Mouse (Mus musculus) liver (tissue): Measurements from ENCODE around the gene Gpc5.

Experiments used
- DNase-seq: peaks from one replicate; pipeline ENCODE4 v3.0.0-alpha.2; 2020; ENCODE audit warnings: mixed read lengths

The Gpc5 gene

GRCm38 (mm10) chr14:115869127-115869526, 777.1 kb downstream of the Gpc5 start:
- no peak for DNase-seq

- no peak for DNase-seq
Observed at GRCm38 (mm10) chr14:115976062-115976461, 884.0 kb downstream of the Gpc5 start.

GRCm38 (mm10) chr14:115979233-115979632, 887.2 kb downstream of the Gpc5 start:
- DNase-seq = peak; percentile 58

- DNase-seq = no peak
Observed at GRCm38 (mm10) chr14:115990764-115991163, 898.7 kb downstream of the Gpc5 start.

GRCm38 (mm10) chr14:115993520-115994106, 901.6 kb downstream of the Gpc5 start:
- no peak for DNase-seq

- no peak for DNase-seq
Observed at GRCm38 (mm10) chr14:115998931-115999330, 906.9 kb downstream of the Gpc5 start.

GRCm38 (mm10) chr14:116087010-116087409, 995.0 kb downstream of the Gpc5 start:
- no peak for DNase-seq

- no peak for DNase-seq
Observed at GRCm38 (mm10) chr14:116127943-116128342, 1035.9 kb downstream of the Gpc5 start.

GRCm38 (mm10) chr14:116137330-116137729, 1045.3 kb downstream of the Gpc5 start:
- no peak for DNase-seq

GRCm38 (mm10) chr14:116137772-116138171, 1045.8 kb downstream of the Gpc5 start:
- no peak for DNase-seq

- no peak for DNase-seq
Observed at GRCm38 (mm10) chr14:116162586-116162985, 1070.6 kb downstream of the Gpc5 start.

- DNase-seq = no peak
Observed at GRCm38 (mm10) chr14:116167401-116167800, 1075.4 kb downstream of the Gpc5 start.

- no peak for DNase-seq
Observed at GRCm38 (mm10) chr14:116169129-116169528, 1077.1 kb downstream of the Gpc5 start.

GRCm38 (mm10) chr14:116186981-116187380, 1095.0 kb downstream of the Gpc5 start:
- no peak for DNase-seq

- peak; percentile 29 for DNase-seq
Observed at GRCm38 (mm10) chr14:116206977-116207376, 1115.0 kb downstream of the Gpc5 start.

GRCm38 (mm10) chr14:116208581-116208980, 1116.6 kb downstream of the Gpc5 start:
- no peak for DNase-seq

- no peak for DNase-seq
Observed at GRCm38 (mm10) chr14:116209045-116209444, 1117.0 kb downstream of the Gpc5 start.

- DNase-seq = no peak
Observed at GRCm38 (mm10) chr14:116210304-116210703, 1118.3 kb downstream of the Gpc5 start.

- no peak for DNase-seq
Observed at GRCm38 (mm10) chr14:116212029-116212428, 1120.0 kb downstream of the Gpc5 start.

GRCm38 (mm10) chr14:116258126-116258525, 1166.1 kb downstream of the Gpc5 start:
- no peak for DNase-seq

GRCm38 (mm10) chr14:116308541-116308940, 1216.5 kb downstream of the Gpc5 start:
- no peak for DNase-seq

GRCm38 (mm10) chr14:116317491-116317890, 1225.5 kb downstream of the Gpc5 start:
- no peak for DNase-seq

- DNase-seq = no peak
Observed at GRCm38 (mm10) chr14:116336182-116336581, 1244.2 kb downstream of the Gpc5 start.

- DNase-seq = no peak
Observed at GRCm38 (mm10) chr14:116338395-116338794, 1246.4 kb downstream of the Gpc5 start.

GRCm38 (mm10) chr14:116348560-116348959, 1256.5 kb downstream of the Gpc5 start:
- no peak for DNase-seq
